ENCODE assay signal across 19 mouse cellular contexts in genomic region chr4:107039270-107039669, GRCm38 (mm10). TPM values are rescaled to one million over a fixed set of nuclear protein-coding genes. Genes with fewer than 3 reads are reported as not detected.
DNase-seq lines count a peak whose midpoint lies in the region; ATAC-seq lines count a peak whose summit lies in the region.
"Had no signal": no experiment of that assay in that cellular context is flagged by ENCODE, and none has a peak within 500 bp of the region (broad histone marks: within the 10 kb centered on the region; RNA-seq: fewer than 3 reads in every experiment).

No protein-coding gene starts in this region.

- peak; percentile 77 for ATAC-seq in hindbrain, embryonic 16.5 days
- ATAC-seq: liver, embryonic 12.5 days had no signal

- DNase-seq in cerebellum, postnatal 25 days: peak; percentile 70 to 73
- no peak for DNase-seq in cerebellum, adult 11 months
- DNase-seq in left cerebral cortex, postnatal 25 days (ENCODE audit: low spot score in 2 of 2): peak; percentile 44 to 50
- DNase-seq in left cerebral cortex, postnatal 4 days: no peak
- peak; percentile 83 for DNase-seq in retina, postnatal 1 day
- DNase-seq in urinary bladder, adult 2 months (ENCODE audit: low spot score): no peak
- DNase-seq in embryo, embryonic 11 days: no peak
- DNase-seq: B cell, adult 2 months; heart, adult 2 months; kidney, postnatal 10 days; layer of hippocampus, postnatal 36 days; lung, postnatal 10 days; thymus, postnatal 25 days had no signal

- 40% methylated on average over 8 of the region's 8 CpGs for WGBS in hindbrain, embryonic 16.5 days

- H3K9ac ChIP-seq in hindbrain, embryonic 16.5 days (ENCODE audit: low read depth, low read length): no peak overlapping the region; the same call in 1 of the 2 replicates
- H3K9ac ChIP-seq: liver, embryonic 12.5 days had no signal

- intact Hi-C loops in left cerebral cortex, postnatal 25 days (cut with DNase I): no loop called here
- intact Hi-C loops in left cerebral cortex, postnatal 4 days (cut with DNase I): no loop called here

- H3K9me3 ChIP-seq in hindbrain, embryonic 16.5 days (ENCODE audit: control insufficient read depth, low read length): no peaks in the 10 kb centered on the region
- H3K9me3 ChIP-seq: G1E; liver, embryonic 12.5 days had no signal

- H3K4me2 ChIP-seq in hindbrain, embryonic 16.5 days (ENCODE audit: low read length): no peak overlapping the region
- H3K4me2 ChIP-seq: liver, embryonic 12.5 days had no signal

- H3K27ac ChIP-seq in hindbrain, embryonic 16.5 days (ENCODE audit: low read depth, low read length): peak overlapping the region; percentile 68
- H3K27ac ChIP-seq: heart, adult 2 months; liver, embryonic 12.5 days had no signal

- no peak overlapping the region for H3K4me3 ChIP-seq in hindbrain, embryonic 16.5 days (ENCODE audit: low read length)
- H3K4me3 ChIP-seq: heart, adult 2 months; liver, embryonic 12.5 days; myocyte had no signal

- H3K27me3 ChIP-seq in hindbrain, embryonic 16.5 days (replicated peaks; ENCODE audit: control insufficient read depth, insufficient read depth, low read length): no peaks in the 10 kb centered on the region
- H3K27me3 ChIP-seq: liver, embryonic 12.5 days had no signal

- peaks cover 7% of the 10 kb centered on the region for H3K4me1 ChIP-seq in hindbrain, embryonic 16.5 days (ENCODE audit: control insufficient read depth, insufficient read depth, low read depth, low read length)
- H3K4me1 ChIP-seq: liver, embryonic 12.5 days had no signal

- peaks cover 28% of the 10 kb centered on the region for H3K36me3 ChIP-seq in hindbrain, embryonic 16.5 days (ENCODE audit: control insufficient read depth, insufficient read depth, low read length)

RNA-seq across cellular contexts. Expression of gene Mrpl37, which starts 27.4 kb away (rescaled TPM):
- 10 to 100 TPM; 61.8 to 62.8 TPM for total RNA-seq in left cerebral cortex, postnatal 25 days (2021)
- 10 to 100 TPM; 65.6 to 71.2 TPM for total RNA-seq in left cerebral cortex, postnatal 4 days (2021)
- polyA plus RNA-seq in hindbrain, embryonic 16.5 days (2015; fragmentation: Nextera tagmentation; extraction: Ambion mirVana): 83.2 and 86.8 TPM in 2 replicates
- polyA plus RNA-seq in urinary bladder, adult 2 months (2012; rRNA removed): 60.0 and 64.9 TPM in 2 replicates

RNA-seq across cellular contexts. Expression of gene Cyb5rl, which starts 27.5 kb away (rescaled TPM):
- 1 to 10 TPM; 6.5 to 7.4 TPM for total RNA-seq in left cerebral cortex, postnatal 25 days (2021)
- 1 to 10 TPM; 5.6 to 6.9 TPM for total RNA-seq in left cerebral cortex, postnatal 4 days (2021)
- polyA plus RNA-seq in hindbrain, embryonic 16.5 days (2015; fragmentation: Nextera tagmentation; extraction: Ambion mirVana): 4.4 and 4.7 TPM in 2 replicates
- polyA plus RNA-seq in urinary bladder, adult 2 months (2012; rRNA removed): 13.8 and 18.0 TPM in 2 replicates

RNA-seq across cellular contexts. Expression of gene Cdcp2, which starts 57.4 kb away (rescaled TPM):
- total RNA-seq in left cerebral cortex, postnatal 25 days (2021): not detected
- total RNA-seq in left cerebral cortex, postnatal 4 days (2021): not detected
- polyA plus RNA-seq in hindbrain, embryonic 16.5 days (2015; fragmentation: Nextera tagmentation; extraction: Ambion mirVana): 0.08 TPM in 1 of 2 replicates, not detected in the other
- not detected in 2 replicates for polyA plus RNA-seq in urinary bladder, adult 2 months (2012; rRNA removed)
- total RNA-seq: heart, adult 2 months; hematopoietic stem cell, adult 5-6 weeks; layer of hippocampus, postnatal 36 days had no signal
- polyA plus RNA-seq: embryonic facial prominence, embryonic 11.5 days; G1E; heart, adult 2 months; liver, embryonic 12.5 days; myocyte had no signal

Comparison
In these comparisons a context has a peak if more than half of its experiments do, and no peak if none do; other contexts are left out.
1. DNase-seq: peak in cerebellum, postnatal 25 days (2 of 2), left cerebral cortex, postnatal 25 days (2 of 2) and retina, postnatal 1 day (single experiment); none in cerebellum, adult 11 months (single experiment), left cerebral cortex, postnatal 4 days (single experiment), urinary bladder, adult 2 months (single experiment) and embryo, embryonic 11 days (single experiment).